Mouse (Mus musculus): ENCODE measurements around the gene Ing4.

- no peak for TF ChIP-seq POLR2A (IDR thresholded peaks at IDR 0.05; ENCODE audit: insufficient read depth, low read depth, low read length)
- no peak for TF ChIP-seq CTCF (IDR thresholded peaks at IDR 0.05; ENCODE audit: insufficient read depth, low read depth, low read length)
These were observed 45.7 kb upstream of the Ing4 start for GRCm38 (mm10) chr6:124993876-124994275.

All from olfactory bulb, adult 2 months (tissue).